Mouse (Mus musculus) liver, embryonic 12.5 days (tissue): Measurements from ENCODE around the gene Frem2. TPM values are rescaled to one million over a fixed set of nuclear protein-coding genes. Genes with fewer than 3 reads are reported as not detected.

Experiments
- ATAC-seq: fragments of 200-750 bp; cut with Nextera tagmentation; 2 replicates; pipeline ENCODE4 v1.8.0; 2017; ENCODE audit warnings: moderate number of reproducible peaks, mild to moderate bottlenecking, moderate library complexity
- H3K27ac ChIP-seq: fragments of 300-500 bp; sonication (generic); 2 replicates; pipeline ENCODE4 v1.5.1; 2016; ENCODE audit warnings: mild to moderate bottlenecking
- H3K27me3 ChIP-seq: fragments of 300-500 bp; sonication (generic); replicated peaks from 2 replicates; pipeline ENCODE4 v1.6.1; 2016; ENCODE audit warnings: mild to moderate bottlenecking, moderate library complexity
- H3K36me3 ChIP-seq: fragments of 300-500 bp; sonication (generic); 2 replicates; pipeline ENCODE4 v1.6.1; 2016; ENCODE audit warnings: mild to moderate bottlenecking, moderate library complexity
- H3K4me1 ChIP-seq: fragments of 300-500 bp; sonication (generic); 2 replicates; pipeline ENCODE4 v1.6.1; 2016
- H3K4me2 ChIP-seq: fragments of 300-500 bp; sonication (generic); 2 replicates; pipeline ENCODE4 v1.6.1; 2016; ENCODE audit warnings: mild to moderate bottlenecking, moderate library complexity
- H3K4me3 ChIP-seq: fragments of 300-500 bp; sonication (generic); 2 replicates; pipeline ENCODE4 v1.5.1; 2016; ENCODE audit warnings: mild to moderate bottlenecking, moderate library complexity
- H3K9ac ChIP-seq: fragments of 300-500 bp; sonication (generic); 2 replicates; pipeline ENCODE4 v1.6.1; 2016; ENCODE audit warnings: mild to moderate bottlenecking, moderate library complexity
- H3K9me3 ChIP-seq: fragments of 300-500 bp; sonication (generic); replicated peaks from 2 replicates; pipeline ENCODE4 v1.6.1; 2016; ENCODE audit warnings: mild to moderate bottlenecking, moderate library complexity
- WGBS: fragments of 180-500 bp; shearing (Covaris S2); methylation state at CpG from one replicate; pipeline ENCODE4 v1.1.7; 2016; ENCODE audit not compliant: insufficient replicate concordance; 5-methylcytosine and 5-hydroxymethylcytosine counted together
- polyA plus RNA-seq: library from polyadenylated mRNA; unstranded; fragments of >200 nt; fragmentation: Nextera tagmentation; extraction: Ambion mirVana; gene quantifications from 2 replicates; pipeline ENCODE4 v1.2.1, GENCODE M21; 2016

Gene Frem2
- polyA plus RNA-seq, 1 experiment from 2014 or later, result 1.1 TPM

- Histone ChIP-seq H3K27ac (no peak overlapping the region), H3K9me3 (no peaks in the 10 kb centered on the region), H3K4me1 (no peaks in the 10 kb centered on the region), H3K36me3 (no peaks in the 10 kb centered on the region), H3K9ac (no peak overlapping the region), H3K4me2 (no peak overlapping the region), H3K4me3 (no peak overlapping the region), H3K27me3 (no peaks in the 10 kb centered on the region)
- ATAC-seq, result no peak
- WGBS, result 63% methylated on average over 3 of the region's 3 CpGs
These were observed 46.0 kb downstream of the Frem2 start for GRCm38 (mm10) chr3:53611106-53611505.

DNA sequence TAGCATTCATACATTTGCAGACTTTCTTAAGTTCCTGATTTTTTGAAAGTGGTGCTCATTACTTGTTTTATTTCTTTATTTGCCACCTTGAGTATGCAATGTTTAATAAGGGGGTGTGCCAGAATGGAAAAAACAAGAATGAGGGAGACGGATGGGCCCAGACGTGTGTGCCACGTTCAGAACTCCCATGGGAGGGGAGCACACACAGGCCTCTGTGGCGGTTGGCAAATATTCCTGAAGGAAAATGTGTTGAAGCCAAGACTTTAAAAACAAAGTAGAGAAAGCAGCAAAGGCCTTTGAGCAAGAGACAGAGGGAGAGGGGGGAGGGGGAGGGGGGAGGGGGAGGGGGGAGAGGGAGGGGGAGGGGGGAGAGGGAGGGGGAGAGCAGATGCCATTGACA lies 47.3 kb downstream of the Frem2 start:
- Histone ChIP-seq H3K27me3 (no peaks in the 10 kb centered on the region), H3K4me1 (no peaks in the 10 kb centered on the region), H3K9me3 (0 out of 2 replicates have a peak, but pooled peaks cover 5% of the 10 kb centered on the region), H3K36me3 (no peaks in the 10 kb centered on the region), H3K9ac (no peak overlapping the region), H3K27ac (no peak overlapping the region), H3K4me2 (no peak overlapping the region), H3K4me3 (no peak overlapping the region)
- 75% methylated on average over 4 of the region's 4 CpGs for WGBS
- ATAC-seq, result no peak

- peaks cover 3% of the 10 kb centered on the region; the same call in 1 of the 2 replicates for H3K4me1 ChIP-seq
- ATAC-seq, result no peak
These were observed 57.0 kb downstream of the Frem2 start for GRCm38 (mm10) chr3:53600140-53600539.

DNA sequence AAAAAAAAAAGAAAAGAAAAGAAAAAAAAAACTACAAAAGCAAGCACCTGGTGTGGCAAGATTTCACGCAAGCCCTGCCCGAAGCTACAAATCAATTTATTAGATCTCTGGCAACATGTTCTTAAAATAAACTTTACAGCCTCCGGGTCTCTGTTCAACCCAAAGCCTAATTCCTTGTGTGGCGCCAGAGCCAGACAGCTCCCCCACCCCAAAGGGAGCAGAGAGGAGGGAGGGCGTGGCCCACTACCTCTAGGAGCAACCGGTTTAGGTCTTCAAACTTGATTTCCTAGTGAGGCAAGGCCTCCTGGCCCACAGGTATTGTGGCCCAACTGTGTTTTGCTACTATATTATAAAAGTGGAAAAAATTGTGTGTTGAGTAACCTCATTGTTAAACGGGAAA lies 57.8 kb downstream of the Frem2 start:
- ATAC-seq, result no peak
- no peaks in the 10 kb centered on the region for H3K9me3 ChIP-seq
- no peaks in the 10 kb centered on the region for H3K36me3 ChIP-seq
- H3K4me1 ChIP-seq, result peaks cover 3% of the 10 kb centered on the region; the same call in 1 of the 2 replicates
- no peak overlapping the region for H3K4me3 ChIP-seq
- H3K27me3 ChIP-seq, result no peaks in the 10 kb centered on the region
- no peak overlapping the region for H3K4me2 ChIP-seq
- no peak overlapping the region for H3K27ac ChIP-seq
- H3K9ac ChIP-seq, result no peak overlapping the region
- WGBS, result 44% methylated on average over 7 of the region's 7 CpGs

More at GRCm38 (mm10) chr3:53600140-53600539, 57.0 kb downstream of the Frem2 start:
- H3K27me3 ChIP-seq, result no peaks in the 10 kb centered on the region
- no peak overlapping the region for H3K9ac ChIP-seq
- H3K27ac ChIP-seq, result no peak overlapping the region
- no peaks in the 10 kb centered on the region for H3K36me3 ChIP-seq
- no peak overlapping the region for H3K4me2 ChIP-seq
- H3K9me3 ChIP-seq, result 0 out of 2 replicates have a peak, but pooled peaks cover under 1% of the 10 kb centered on the region
- no peak overlapping the region for H3K4me3 ChIP-seq
- 33% methylated on average over 4 of the region's 4 CpGs for WGBS

- no peak overlapping the region for H3K27ac ChIP-seq
- no peaks in the 10 kb centered on the region for H3K27me3 ChIP-seq
- no peak overlapping the region for H3K9ac ChIP-seq
- ATAC-seq, result no peak
- no peak overlapping the region for H3K4me3 ChIP-seq
- H3K36me3 ChIP-seq, result no peaks in the 10 kb centered on the region
- H3K9me3 ChIP-seq, result no peaks in the 10 kb centered on the region
- H3K4me2 ChIP-seq, result no peak overlapping the region
- WGBS, result 22% methylated on average over 9 of the region's 9 CpGs
- H3K4me1 ChIP-seq, result peaks cover 3% of the 10 kb centered on the region; the same call in 1 of the 2 replicates
These were observed 58.9 kb downstream of the Frem2 start for GRCm38 (mm10) chr3:53598153-53598800.

DNA sequence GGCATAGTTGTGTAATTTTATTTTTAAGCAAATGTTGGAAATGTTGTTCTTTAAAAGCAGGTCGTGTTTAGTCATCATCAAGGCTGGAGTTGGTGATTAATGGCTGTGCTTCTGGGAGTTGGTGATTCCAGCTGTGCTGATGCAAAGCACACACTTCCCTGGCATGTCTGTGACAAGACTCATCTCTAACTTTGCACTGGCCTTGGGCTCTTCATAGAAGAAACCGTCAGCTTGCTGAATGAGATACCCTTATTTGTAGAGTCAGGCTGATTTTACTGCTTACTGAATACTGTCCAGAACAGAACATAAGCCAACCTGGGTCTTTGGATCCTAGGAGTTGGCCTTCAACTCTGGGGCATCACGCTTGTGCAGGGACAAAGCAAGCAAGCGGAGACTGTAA lies 62.7 kb downstream of the Frem2 start:
- Histone ChIP-seq H3K9ac (no peak overlapping the region), H3K4me2 (no peak overlapping the region), H3K4me1 (peaks cover 3% of the 10 kb centered on the region; the same call in 1 of the 2 replicates), H3K27me3 (no peaks in the 10 kb centered on the region), H3K9me3 (no peaks in the 10 kb centered on the region), H3K4me3 (no peak overlapping the region), H3K36me3 (no peaks in the 10 kb centered on the region), H3K27ac (no peak overlapping the region)
- WGBS, result 62% methylated on average over 4 of the region's 4 CpGs
- ATAC-seq, result no peak

DNA sequence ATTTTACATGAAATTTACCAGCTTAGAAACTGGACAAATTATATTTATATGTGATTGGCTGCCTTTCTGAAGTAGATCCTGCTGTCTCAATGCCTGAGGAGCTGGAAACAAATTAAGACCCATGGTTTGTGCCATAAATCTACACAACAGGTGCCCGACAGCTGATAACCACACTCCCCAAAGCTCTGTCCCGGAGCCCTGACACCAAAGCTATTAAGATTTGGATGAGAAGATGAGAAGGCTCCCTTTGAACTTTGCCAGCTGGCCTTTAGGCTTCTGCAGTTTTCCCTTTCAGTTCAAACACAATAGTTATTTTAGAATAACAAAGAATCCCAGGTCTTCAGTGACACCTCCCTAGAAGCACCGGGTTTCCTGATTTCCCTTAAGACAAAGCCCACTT lies 63.4 kb downstream of the Frem2 start:
- no peaks in the 10 kb centered on the region for H3K4me1 ChIP-seq
- WGBS, result 30% methylated on average over 3 of the region's 3 CpGs
- no peak for ATAC-seq
- H3K9ac ChIP-seq, result no peak overlapping the region
- no peaks in the 10 kb centered on the region for H3K9me3 ChIP-seq
- H3K27me3 ChIP-seq, result no peaks in the 10 kb centered on the region
- no peak overlapping the region for H3K4me2 ChIP-seq
- H3K4me3 ChIP-seq, result no peak overlapping the region
- no peak overlapping the region for H3K27ac ChIP-seq
- H3K36me3 ChIP-seq, result no peaks in the 10 kb centered on the region

- no peak for ATAC-seq
- Histone ChIP-seq H3K27ac (no peak overlapping the region), H3K4me2 (no peak overlapping the region), H3K4me1 (no peaks in the 10 kb centered on the region), H3K27me3 (no peaks in the 10 kb centered on the region), H3K36me3 (no peaks in the 10 kb centered on the region), H3K9ac (no peak overlapping the region), H3K4me3 (no peak overlapping the region), H3K9me3 (no peaks in the 10 kb centered on the region)
- 87% methylated on average over 7 of the region's 7 CpGs for WGBS
These were observed 65.1 kb downstream of the Frem2 start for GRCm38 (mm10) chr3:53592036-53592435.

- H3K36me3 ChIP-seq, result no peaks in the 10 kb centered on the region
- H3K9ac ChIP-seq, result no peak overlapping the region
- no peak overlapping the region for H3K27ac ChIP-seq
- no peaks in the 10 kb centered on the region for H3K9me3 ChIP-seq
- 2% methylated on average over 2 of the region's 2 CpGs for WGBS
- no peaks in the 10 kb centered on the region for H3K4me1 ChIP-seq
- no peak overlapping the region for H3K4me2 ChIP-seq
- no peaks in the 10 kb centered on the region for H3K27me3 ChIP-seq
- no peak overlapping the region for H3K4me3 ChIP-seq
- no peak for ATAC-seq
These were observed 67.0 kb downstream of the Frem2 start for GRCm38 (mm10) chr3:53590139-53590621.

- no peak overlapping the region for H3K4me2 ChIP-seq
- H3K4me1 ChIP-seq, result no peaks in the 10 kb centered on the region
- 69% methylated on average over 8 of the region's 8 CpGs for WGBS
- H3K27ac ChIP-seq, result no peak overlapping the region
- no peaks in the 10 kb centered on the region for H3K36me3 ChIP-seq
- no peak for ATAC-seq
- H3K27me3 ChIP-seq, result no peaks in the 10 kb centered on the region
- H3K9me3 ChIP-seq, result no peaks in the 10 kb centered on the region
- H3K9ac ChIP-seq, result no peak overlapping the region
- H3K4me3 ChIP-seq, result no peak overlapping the region
These were observed 73.9 kb downstream of the Frem2 start for GRCm38 (mm10) chr3:53583248-53583647.

GRCm38 (mm10) chr3:53580596-53581254 lies 76.4 kb downstream of the Frem2 start:
- ATAC-seq, result no peak
- no peaks in the 10 kb centered on the region for H3K4me1 ChIP-seq
- H3K27me3 ChIP-seq, result no peaks in the 10 kb centered on the region
- H3K36me3 ChIP-seq, result no peaks in the 10 kb centered on the region
- H3K9ac ChIP-seq, result no peak overlapping the region
- WGBS, result 34% methylated on average over 5 of the region's 5 CpGs
- H3K27ac ChIP-seq, result no peak overlapping the region
- no peaks in the 10 kb centered on the region for H3K9me3 ChIP-seq
- H3K4me2 ChIP-seq, result no peak overlapping the region
- no peak overlapping the region for H3K4me3 ChIP-seq

DNA sequence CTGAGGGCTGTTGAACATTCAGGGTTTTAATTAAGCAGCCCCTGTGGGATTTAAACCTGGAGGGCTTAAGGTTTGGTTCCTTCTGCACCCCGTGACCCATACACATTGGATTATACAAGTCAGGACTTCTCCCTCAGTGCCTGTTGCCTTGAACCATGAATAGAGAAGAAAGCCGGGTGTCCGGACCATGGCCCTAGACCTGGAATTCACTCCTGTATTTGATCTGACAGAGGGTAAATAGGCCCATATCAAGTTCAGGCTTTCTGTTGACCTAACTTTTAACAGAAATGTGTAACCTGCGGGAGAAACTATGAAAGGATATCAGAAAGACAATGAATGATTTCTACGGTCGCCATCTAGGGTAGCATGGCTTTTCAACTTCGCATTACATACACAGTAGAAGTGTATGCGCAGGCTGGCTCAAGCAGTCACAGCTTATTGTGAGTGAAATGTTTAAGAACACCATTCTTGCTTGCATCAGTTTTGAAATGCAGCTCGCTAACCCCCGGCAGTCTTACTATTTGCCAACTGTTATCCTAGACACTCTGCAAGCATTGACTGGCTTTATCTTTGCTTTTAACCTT lies 77.9 kb downstream of the Frem2 start:
- H3K9ac ChIP-seq, result no peak overlapping the region
- H3K4me1 ChIP-seq, result no peaks in the 10 kb centered on the region
- WGBS, result 67% methylated on average over 10 of the region's 10 CpGs
- no peaks in the 10 kb centered on the region for H3K36me3 ChIP-seq
- no peak overlapping the region for H3K4me2 ChIP-seq
- no peak overlapping the region for H3K27ac ChIP-seq
- H3K27me3 ChIP-seq, result no peaks in the 10 kb centered on the region
- H3K9me3 ChIP-seq, result no peaks in the 10 kb centered on the region
- H3K4me3 ChIP-seq, result no peak overlapping the region
- ATAC-seq, result no peak
